Mouse (Mus musculus) forebrain, embryonic 12.5 days (tissue): ENCODE data around the gene Cnot3. TPM values are rescaled to one million over a fixed set of nuclear protein-coding genes. Genes with fewer than 3 reads are reported as not detected.
"Not testable (repeated sequence)": the region's sequence is repeated elsewhere in the genome, so short reads cannot be mapped to it uniquely, and the experiment has no call there.

Source experiments
- ATAC-seq: fragments of 200-750 bp; cut with Nextera tagmentation; 2 replicates; pipeline ENCODE4 v1.8.0; 2017; ENCODE audit warnings: moderate TSS enrichment; ENCODE audit not compliant: low FRiP score
- H3K27ac ChIP-seq: fragments of 300-500 bp; sonication (generic); 2 replicates; pipeline ENCODE4 v1.5.1; 2016; ENCODE audit warnings: mild to moderate bottlenecking
- H3K27me3 ChIP-seq: fragments of 300-500 bp; sonication (generic); 2 replicates; pipeline ENCODE4 v1.6.1; 2016; ENCODE audit warnings: mild to moderate bottlenecking
- H3K36me3 ChIP-seq: fragments of 300-500 bp; sonication (generic); replicated peaks from 2 replicates; pipeline ENCODE4 v1.6.1; 2016; ENCODE audit warnings: mild to moderate bottlenecking
- H3K4me1 ChIP-seq: fragments of 300-500 bp; sonication (generic); 2 replicates; pipeline ENCODE4 v1.6.1; 2016
- H3K4me2 ChIP-seq: fragments of 300-500 bp; sonication (generic); 2 replicates; pipeline ENCODE4 v1.6.1; 2016; ENCODE audit warnings: mild to moderate bottlenecking, moderate library complexity
- H3K4me3 ChIP-seq: fragments of 300-500 bp; sonication (generic); replicated peaks from 2 replicates; pipeline ENCODE4 v1.5.1; 2016; ENCODE audit warnings: mild to moderate bottlenecking
- H3K9ac ChIP-seq: fragments of 300-500 bp; sonication (generic); 2 replicates; pipeline ENCODE4 v1.6.1; 2016; ENCODE audit warnings: mild to moderate bottlenecking
- H3K9me3 ChIP-seq: fragments of 300-500 bp; sonication (generic); 2 replicates; pipeline ENCODE4 v1.6.1; 2016
- WGBS: fragments of 180-500 bp; shearing (Covaris S2); methylation state at CpG from one replicate; pipeline ENCODE4 v1.1.7; 2016; 5-methylcytosine and 5-hydroxymethylcytosine counted together
- microRNA-seq: library from miRNA; unstranded; fragments of <30 nt; microRNA quantifications from one replicate; pipeline ENCODE4, GENCODE M21; 2017
- polyA plus RNA-seq: library from polyadenylated mRNA; unstranded; fragments of >200 nt; fragmentation: Nextera tagmentation; extraction: Ambion mirVana; gene quantifications from 2 replicates; pipeline ENCODE4 v1.2.1, GENCODE M21; 2016

Cnot3 gene
- polyA plus RNA-seq, 1 experiment from 2014 or later: 62.6 TPM

DNA sequence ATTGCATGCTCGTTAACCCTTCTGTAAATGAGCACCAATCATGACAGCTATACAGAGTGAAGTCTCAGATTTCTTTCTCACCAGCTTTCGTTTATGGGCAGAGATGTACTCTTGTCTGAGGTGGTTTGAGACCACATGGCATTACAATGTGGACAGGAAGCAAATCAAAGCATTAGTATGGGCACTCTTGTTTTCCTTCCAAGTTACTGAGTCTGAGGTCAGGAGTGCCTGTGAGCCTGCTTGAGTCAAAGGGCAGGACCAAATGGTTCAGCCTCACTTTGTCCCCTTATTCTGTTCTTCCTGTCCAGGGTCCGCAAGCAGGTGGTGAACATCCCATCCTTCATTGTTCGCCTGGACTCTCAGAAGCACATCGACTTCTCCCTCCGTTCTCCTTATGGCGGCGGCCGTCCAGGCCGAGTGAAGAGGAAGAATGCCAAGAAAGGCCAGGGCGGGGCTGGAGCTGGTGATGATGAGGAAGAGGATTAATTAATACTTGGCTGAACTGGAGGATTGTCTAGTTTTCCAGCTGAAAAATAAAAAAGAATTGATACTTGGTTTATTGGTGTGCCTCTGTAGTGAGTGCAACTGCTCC lies 61.4 kb downstream of the Cnot3 start:
- ATAC-seq: no peak
- Histone ChIP-seq H3K4me2 (peak overlapping the region; percentile 93), H3K4me3 (peak overlapping the region; percentile 88), H3K4me1 (peaks cover 23% of the 10 kb centered on the region), H3K9me3 (no peaks in the 10 kb centered on the region), H3K9ac (peak overlapping the region; percentile 93), H3K36me3 (peaks cover 31% of the 10 kb centered on the region), H3K27ac (peak overlapping the region; percentile 66), H3K27me3 (no peaks in the 10 kb centered on the region)
- WGBS: 50% methylated on average over 11 of the region's 11 CpGs

GRCm38 (mm10) chr7:3707027-3707426 lies 62.0 kb downstream of the Cnot3 start:
- peaks cover 28% of the 10 kb centered on the region for H3K36me3 ChIP-seq
- ATAC-seq: no peak
- H3K27me3 ChIP-seq: no peaks in the 10 kb centered on the region
- no peak overlapping the region for H3K4me3 ChIP-seq
- WGBS: 69% methylated on average over 4 of the region's 4 CpGs
- no peak overlapping the region for H3K27ac ChIP-seq
- H3K4me2 ChIP-seq: peak overlapping the region; percentile 93; the same call in 1 of the 2 replicates
- H3K4me1 ChIP-seq: peaks cover 23% of the 10 kb centered on the region
- no peaks in the 10 kb centered on the region for H3K9me3 ChIP-seq
- no peak overlapping the region for H3K9ac ChIP-seq

- no peak overlapping the region for H3K27ac ChIP-seq
Measured at GRCm38 (mm10) chr7:3707568-3708413, 62.7 kb downstream of the Cnot3 start.

GRCm38 (mm10) chr7:3708447-3708980 lies 63.4 kb downstream of the Cnot3 start:
- WGBS: 35% methylated on average over 5 of the region's 5 CpGs
- H3K27me3 ChIP-seq, H3K4me3 ChIP-seq, H3K9ac ChIP-seq, H3K27ac ChIP-seq, H3K9me3 ChIP-seq, H3K4me2 ChIP-seq, ATAC-seq: not testable (repeated sequence)
- Histone ChIP-seq H3K4me1 (peaks cover 21% of the 10 kb centered on the region), H3K36me3 (peaks cover 28% of the 10 kb centered on the region)

More at GRCm38 (mm10) chr7:3707568-3708413, 62.7 kb downstream of the Cnot3 start:
- no peak overlapping the region for H3K4me2 ChIP-seq
- H3K4me3 ChIP-seq: no peak overlapping the region
- H3K9me3 ChIP-seq: no peaks in the 10 kb centered on the region
- peaks cover 28% of the 10 kb centered on the region for H3K36me3 ChIP-seq
- H3K27me3 ChIP-seq: no peaks in the 10 kb centered on the region
- no peak for ATAC-seq
- WGBS: 26% methylated on average over 7 of the region's 7 CpGs
- H3K4me1 ChIP-seq: peaks cover 23% of the 10 kb centered on the region
- no peak overlapping the region for H3K9ac ChIP-seq

DNA sequence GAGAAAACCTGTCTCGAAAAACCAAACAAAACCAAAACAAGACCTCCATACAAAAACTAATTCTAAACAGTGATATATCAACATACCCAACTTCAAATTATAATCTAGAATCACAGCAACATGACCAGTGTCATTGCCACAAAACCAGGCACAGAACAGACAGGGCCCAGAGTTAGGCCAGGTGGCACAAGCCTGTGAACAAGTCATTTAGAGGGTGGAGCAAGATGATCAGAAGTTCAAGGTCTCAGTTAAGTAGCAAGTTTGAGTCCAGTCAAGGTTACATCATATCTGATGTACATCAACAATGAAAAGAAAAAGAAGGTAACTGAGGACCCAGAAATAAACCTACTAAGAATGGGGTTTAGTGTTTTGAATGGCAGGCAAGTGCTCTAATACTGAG lies 63.9 kb downstream of the Cnot3 start:
- H3K9ac ChIP-seq: no peak overlapping the region
- H3K36me3 ChIP-seq: peaks cover 28% of the 10 kb centered on the region
- ATAC-seq: no peak
- WGBS: 63% methylated on average over 1 of the region's 1 CpGs
- peaks cover 20% of the 10 kb centered on the region for H3K4me1 ChIP-seq
- no peak overlapping the region for H3K27ac ChIP-seq
- H3K9me3 ChIP-seq: no peaks in the 10 kb centered on the region
- H3K4me2 ChIP-seq: no peak overlapping the region
- no peak overlapping the region for H3K4me3 ChIP-seq
- H3K27me3 ChIP-seq: no peaks in the 10 kb centered on the region

Small RNA genes lying within 50 kb of the gene (microRNA-seq; reads per million reads assigned to microRNA genes)
- 4.9 reads per million, percentile 18 among the genes with 10 or more reads in this experiment for gene Mir3572

Other genes with a start within 250 kb of the Cnot3 start
- gene Cacng6, start 221.1 kb upstream of the Cnot3 start, polyA plus RNA-seq: 0.10 and 0.22 TPM in 2 replicates
- not detected in 2 replicates for gene Tarm1, start 142.6 kb upstream of the Cnot3 start, polyA plus RNA-seq
- 0.18 and 0.38 TPM in 2 replicates for gene Oscar, start 29.1 kb upstream of the Cnot3 start, polyA plus RNA-seq
- gene Ndufa3, start 27.9 kb upstream of the Cnot3 start, polyA plus RNA-seq: 304 and 322 TPM in 2 replicates
- gene Tfpt, start 15.3 kb upstream of the Cnot3 start, polyA plus RNA-seq: 32.0 and 34.4 TPM in 2 replicates
- gene Prpf31, start 15.3 kb upstream of the Cnot3 start, polyA plus RNA-seq: 140 and 149 TPM in 2 replicates
- 20.4 and 21.7 TPM in 2 replicates for gene Leng1, start 20.6 kb downstream of the Cnot3 start, polyA plus RNA-seq
- gene Tmc4, start 32.3 kb downstream of the Cnot3 start, polyA plus RNA-seq: 2.9 and 3.1 TPM in 2 replicates
- 204 and 215 TPM in 2 replicates for gene Tsen34, start 47.6 kb downstream of the Cnot3 start, polyA plus RNA-seq
- 39.5 and 40.8 TPM in 2 replicates for gene Mboat7, start 48.3 kb downstream of the Cnot3 start, polyA plus RNA-seq
- gene Rps9, start 58.7 kb downstream of the Cnot3 start, polyA plus RNA-seq: 1,127 and 1,163 TPM in 2 replicates
- gene Pirb, start 75.1 kb downstream of the Cnot3 start, polyA plus RNA-seq: 0.10 and 0.23 TPM in 2 replicates
- not detected in 2 replicates for gene Gm15448, start 180.4 kb downstream of the Cnot3 start, polyA plus RNA-seq
- 0.08 TPM in 1 of 2 replicates, not detected in the other for gene Pira2, start 199.8 kb downstream of the Cnot3 start, polyA plus RNA-seq